13 mouse cellular contexts compared by ENCODE assay signal in the genomic region with DNA sequence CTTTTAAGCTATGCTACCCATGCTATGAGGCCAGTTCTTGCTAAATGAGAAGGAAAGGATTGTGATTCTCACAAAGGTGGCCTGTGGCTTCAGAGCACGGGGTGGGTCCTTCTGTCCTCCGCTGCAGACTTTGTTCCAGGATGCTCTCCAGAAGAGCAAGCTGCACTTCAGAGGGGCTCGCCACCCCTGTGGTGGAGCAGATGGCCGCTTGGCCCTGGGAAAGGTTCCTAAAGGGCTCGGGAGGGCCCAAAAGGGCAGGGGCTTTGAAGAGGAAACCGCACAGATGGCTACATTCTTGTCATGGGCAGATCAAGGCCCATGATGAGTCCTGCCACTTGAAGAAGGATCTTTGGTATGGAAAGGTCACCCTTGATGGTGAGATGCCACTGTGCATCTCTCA.
"Had no signal": no experiment of that assay in that cellular context is flagged by ENCODE, and none has a peak within 500 bp of the region (broad histone marks: within the 10 kb centered on the region; RNA-seq: fewer than 3 reads in every experiment).

No protein-coding gene starts in this region.

- ATAC-seq: midbrain, embryonic 13.5 days had no signal

- H3K36me3 ChIP-seq: limb, embryonic 12.5 days; liver, embryonic 13.5 days; midbrain, embryonic 13.5 days; stomach, embryonic 15.5 days had no signal

- H3K4me3 ChIP-seq: limb, embryonic 12.5 days; liver, embryonic 13.5 days; midbrain, embryonic 13.5 days; stomach, embryonic 15.5 days had no signal

- H3K9me3 ChIP-seq: limb, embryonic 12.5 days; liver, embryonic 13.5 days; midbrain, embryonic 13.5 days; stomach, embryonic 15.5 days had no signal

- H3K27ac ChIP-seq: kidney, postnatal 0 days; limb, embryonic 12.5 days; liver, embryonic 13.5 days; midbrain, embryonic 13.5 days; stomach, embryonic 15.5 days had no signal

- H3K9ac ChIP-seq: limb, embryonic 12.5 days; liver, embryonic 13.5 days; midbrain, embryonic 13.5 days; stomach, embryonic 15.5 days had no signal

- H3K27me3 ChIP-seq: limb, embryonic 12.5 days; midbrain, embryonic 13.5 days; stomach, embryonic 15.5 days had no signal

- DNase-seq: kidney, adult 9 months; kidney, postnatal 36 days; layer of hippocampus, adult 9-11 months; liver; liver, embryonic 13.5 days; lung, adult 18-20 months; right cerebral cortex, postnatal 14 days; thymus, adult 2 months; thymus, postnatal 25 days had no signal

- H3K4me1 ChIP-seq: stomach, embryonic 15.5 days had no signal

- H3K4me2 ChIP-seq: limb, embryonic 12.5 days; liver, embryonic 13.5 days; midbrain, embryonic 13.5 days; stomach, embryonic 15.5 days had no signal
